Mouse (Mus musculus): ENCODE results near the gene 1110059E24Rik. TPM values are rescaled to one million over a fixed set of nuclear protein-coding genes. Genes with fewer than 3 reads are reported as not detected.
"Not testable (repeated sequence)": the region's sequence is repeated elsewhere in the genome, so short reads cannot be mapped to it uniquely, and the experiment has no call there.

The 1110059E24Rik gene
- total RNA-seq, 1 experiment from 2014 or later = 172 TPM

GRCm38 (mm10) chr19:21629030-21629429 lies 23.7 kb downstream of the 1110059E24Rik start:
- peak; percentile 58; the same call in 1 of the 2 replicates for ATAC-seq (ENCODE audit: extremely low read depth, insufficient number of reproducible peaks, low FRiP score, poor library complexity, severe bottlenecking)

- ATAC-seq (ENCODE audit: extremely low read depth, insufficient number of reproducible peaks, low FRiP score, poor library complexity, severe bottlenecking) = not testable (repeated sequence)
These were observed 24.3 kb downstream of the 1110059E24Rik start for GRCm38 (mm10) chr19:21628440-21628839.

- no peak for ATAC-seq (ENCODE audit: extremely low read depth, insufficient number of reproducible peaks, low FRiP score, poor library complexity, severe bottlenecking)
These were observed 26.3 kb downstream of the 1110059E24Rik start for GRCm38 (mm10) chr19:21626271-21626988.

GRCm38 (mm10) chr19:21624148-21624535 lies 28.6 kb downstream of the 1110059E24Rik start:
- ATAC-seq (ENCODE audit: extremely low read depth, insufficient number of reproducible peaks, low FRiP score, poor library complexity, severe bottlenecking) = no peak

GRCm38 (mm10) chr19:21623410-21624147 lies 29.2 kb downstream of the 1110059E24Rik start:
- ATAC-seq (ENCODE audit: extremely low read depth, insufficient number of reproducible peaks, low FRiP score, poor library complexity, severe bottlenecking) = peak; percentile 76; the same call in 1 of the 2 replicates

GRCm38 (mm10) chr19:21615801-21616200 lies 37.0 kb downstream of the 1110059E24Rik start:
- no peak for ATAC-seq (ENCODE audit: extremely low read depth, insufficient number of reproducible peaks, low FRiP score, poor library complexity, severe bottlenecking)

GRCm38 (mm10) chr19:21611725-21612575 lies 40.8 kb downstream of the 1110059E24Rik start:
- 0 out of 2 replicates have a peak, but pooled peaks have one; percentile 23 for ATAC-seq (ENCODE audit: extremely low read depth, insufficient number of reproducible peaks, low FRiP score, poor library complexity, severe bottlenecking)

GRCm38 (mm10) chr19:21611297-21611696 lies 41.5 kb downstream of the 1110059E24Rik start:
- ATAC-seq (ENCODE audit: extremely low read depth, insufficient number of reproducible peaks, low FRiP score, poor library complexity, severe bottlenecking) = no peak

GRCm38 (mm10) chr19:21610240-21610639 lies 42.5 kb downstream of the 1110059E24Rik start:
- no peak for ATAC-seq (ENCODE audit: extremely low read depth, insufficient number of reproducible peaks, low FRiP score, poor library complexity, severe bottlenecking)

GRCm38 (mm10) chr19:21605294-21605693 lies 47.5 kb downstream of the 1110059E24Rik start:
- ATAC-seq (ENCODE audit: extremely low read depth, insufficient number of reproducible peaks, low FRiP score, poor library complexity, severe bottlenecking) = no peak

GRCm38 (mm10) chr19:21603836-21604235 lies 48.9 kb downstream of the 1110059E24Rik start:
- ATAC-seq (ENCODE audit: extremely low read depth, insufficient number of reproducible peaks, low FRiP score, poor library complexity, severe bottlenecking) = no peak

- no peak for ATAC-seq (ENCODE audit: extremely low read depth, insufficient number of reproducible peaks, low FRiP score, poor library complexity, severe bottlenecking)
These were observed 51.2 kb downstream of the 1110059E24Rik start for GRCm38 (mm10) chr19:21601541-21602101.

- ATAC-seq (ENCODE audit: extremely low read depth, insufficient number of reproducible peaks, low FRiP score, poor library complexity, severe bottlenecking) = no peak
These were observed 54.0 kb downstream of the 1110059E24Rik start for GRCm38 (mm10) chr19:21598659-21599352.

- ATAC-seq (ENCODE audit: extremely low read depth, insufficient number of reproducible peaks, low FRiP score, poor library complexity, severe bottlenecking) = no peak
These were observed 58.1 kb downstream of the 1110059E24Rik start for GRCm38 (mm10) chr19:21594676-21595075.

GRCm38 (mm10) chr19:21592216-21592615 lies 60.6 kb downstream of the 1110059E24Rik start:
- not testable (repeated sequence) for ATAC-seq (ENCODE audit: extremely low read depth, insufficient number of reproducible peaks, low FRiP score, poor library complexity, severe bottlenecking)

GRCm38 (mm10) chr19:21589888-21590287 lies 62.9 kb downstream of the 1110059E24Rik start:
- no peak for ATAC-seq (ENCODE audit: extremely low read depth, insufficient number of reproducible peaks, low FRiP score, poor library complexity, severe bottlenecking)

GRCm38 (mm10) chr19:21587593-21587992 lies 65.2 kb downstream of the 1110059E24Rik start:
- ATAC-seq (ENCODE audit: extremely low read depth, insufficient number of reproducible peaks, low FRiP score, poor library complexity, severe bottlenecking) = no peak

- no peak for ATAC-seq (ENCODE audit: extremely low read depth, insufficient number of reproducible peaks, low FRiP score, poor library complexity, severe bottlenecking)
These were observed 66.2 kb downstream of the 1110059E24Rik start for GRCm38 (mm10) chr19:21586546-21586945.

Data from neutrophil, adult 5-6 weeks (primary cell).